Mouse (Mus musculus) heart, embryonic 14.5 days (tissue): ENCODE measurements around the gene Psma3. TPM values are rescaled to one million over a fixed set of nuclear protein-coding genes. Genes with fewer than 3 reads are reported as not detected.

Experiments
- ATAC-seq: fragments of 200-750 bp; cut with Nextera tagmentation; 2 replicates; pipeline ENCODE4 v1.8.0; 2017; ENCODE audit warnings: low read depth, moderate TSS enrichment; ENCODE audit not compliant: insufficient number of reproducible peaks, insufficient read depth, low FRiP score
- H3K27ac ChIP-seq, 2 experiments: fragments of 200-500 bp in 1 of 2; fragments of 300-500 bp in 1 of 2; sonication (generic) in 1 of 2; replicated peaks in 1 of 2; 2 replicates each; pipeline ENCODE4 v1.5.1; 2012 to 2014; ENCODE audit warnings: low read depth in 2 of 2, low read length in 2 of 2, control low read depth in 1 of 2, mild to moderate bottlenecking in 1 of 2, mixed read lengths in 1 of 2; ENCODE audit not compliant: control insufficient read depth in 1 of 2, insufficient read depth in 1 of 2
- H3K27me3 ChIP-seq: fragments of 300-500 bp; sonication (generic); 2 replicates; pipeline ENCODE4 v1.6.1; 2014; ENCODE audit warnings: mild to moderate bottlenecking, low read length, control low read depth; ENCODE audit not compliant: control insufficient read depth, insufficient read depth
- H3K36me3 ChIP-seq: fragments of 300-500 bp; sonication (generic); 2 replicates; pipeline ENCODE4 v1.6.1; 2014; ENCODE audit warnings: mild to moderate bottlenecking, control low read depth, low read length, mixed read lengths; ENCODE audit not compliant: control insufficient read depth, insufficient read depth
- H3K4me1 ChIP-seq, 2 experiments: fragments of 200-500 bp in 1 of 2; fragments of 300-500 bp in 1 of 2; sonication (generic) in 1 of 2; 2 replicates each; pipeline ENCODE4 v1.6.1; 2012 to 2014; ENCODE audit warnings: low read length in 2 of 2, control low read depth in 1 of 2, mixed read lengths in 1 of 2; ENCODE audit not compliant: control insufficient read depth in 2 of 2, insufficient read depth in 2 of 2
- H3K4me2 ChIP-seq: fragments of 300-500 bp; sonication (generic); 2 replicates; pipeline ENCODE4 v1.6.1; 2014; ENCODE audit warnings: mild to moderate bottlenecking, low read length
- H3K4me3 ChIP-seq, 2 experiments: fragments of 200-500 bp in 1 of 2; fragments of 300-500 bp in 1 of 2; sonication (generic) in 1 of 2; 2 replicates each; pipeline ENCODE4 v1.5.1; 2012 to 2014; ENCODE audit warnings: low read length in 2 of 2, mild to moderate bottlenecking in 2 of 2, control low read depth in 1 of 2, low read depth in 1 of 2, moderate library complexity in 1 of 2; ENCODE audit not compliant: control insufficient read depth in 1 of 2, insufficient read depth in 1 of 2
- H3K9ac ChIP-seq: fragments of 300-500 bp; sonication (generic); 2 replicates; pipeline ENCODE4 v1.6.1; 2014; ENCODE audit warnings: mild to moderate bottlenecking, low read length
- H3K9me3 ChIP-seq: fragments of 300-500 bp; sonication (generic); 2 replicates; pipeline ENCODE4 v1.6.1; 2016; ENCODE audit warnings: low read length, control low read depth; ENCODE audit not compliant: control insufficient read depth
- WGBS: fragments of 180-500 bp; shearing (Covaris S2); extraction: QIAGEN DNeasy Blood & Tissue Kit; methylation state at CpG from one replicate; pipeline ENCODE4 v1.1.7; 2014; 5-methylcytosine and 5-hydroxymethylcytosine counted together
- polyA plus RNA-seq: library from polyadenylated mRNA; unstranded; fragments of >200 nt; fragmentation: Nextera tagmentation; extraction: Ambion mirVana; gene quantifications from 2 replicates; pipeline ENCODE4 v1.2.1, GENCODE M21; 2014

Gene Psma3
- polyA plus RNA-seq, 1 experiment from 2014 or later, result 453 TPM

GRCm38 (mm10) chr12:71035826-71036225 is 61.4 kb downstream of the Psma3 start:
- Histone ChIP-seq H3K4me3 (no peak overlapping the region), H3K27ac (no peak overlapping the region), H3K9ac (no peak overlapping the region), H3K4me1 (no peaks in the 10 kb centered on the region), H3K9me3 (no peaks in the 10 kb centered on the region), H3K27me3 (no peaks in the 10 kb centered on the region), H3K4me2 (no peak overlapping the region), H3K36me3 (peaks cover 79% of the 10 kb centered on the region)
- whole genome bisulfite sequencing, result 93% methylated on average over 4 of the region's 4 CpGs
- no peak for ATAC-seq

GRCm38 (mm10) chr12:71036729-71037404 is 62.4 kb downstream of the Psma3 start:
- no peak for ATAC-seq
- Histone ChIP-seq H3K4me1 (no peaks in the 10 kb centered on the region), H3K9ac (no peak overlapping the region), H3K4me3 (no peak overlapping the region), H3K27me3 (no peaks in the 10 kb centered on the region), H3K36me3 (peaks cover 79% of the 10 kb centered on the region), H3K27ac (no peak overlapping the region), H3K4me2 (no peak overlapping the region), H3K9me3 (no peaks in the 10 kb centered on the region)
- whole genome bisulfite sequencing, result 88% methylated on average over 12 of the region's 12 CpGs

- H3K4me1 ChIP-seq, result no peaks in the 10 kb centered on the region
- no peak overlapping the region for H3K27ac ChIP-seq
- H3K9me3 ChIP-seq, result no peaks in the 10 kb centered on the region
- ATAC-seq, result no peak
- H3K36me3 ChIP-seq, result peaks cover 86% of the 10 kb centered on the region
- no peak overlapping the region for H3K4me3 ChIP-seq
- no peaks in the 10 kb centered on the region for H3K27me3 ChIP-seq
- H3K9ac ChIP-seq, result no peak overlapping the region
- no peak overlapping the region for H3K4me2 ChIP-seq
- WGBS, result 86% methylated on average over 7 of the region's 7 CpGs
Observed at GRCm38 (mm10) chr12:71040462-71040861, 66.0 kb downstream of the Psma3 start.

GRCm38 (mm10) chr12:71042451-71042850 is 68.0 kb downstream of the Psma3 start:
- Histone ChIP-seq H3K27ac (no peak overlapping the region), H3K9ac (no peak overlapping the region), H3K4me1 (peaks cover 0 to under 1% of the 10 kb centered on the region in 2 experiments; a peak in 1 of 4 replicates), H3K27me3 (no peaks in the 10 kb centered on the region), H3K4me3 (no peak overlapping the region), H3K9me3 (no peaks in the 10 kb centered on the region), H3K4me2 (no peak overlapping the region), H3K36me3 (peaks cover 85% of the 10 kb centered on the region)
- WGBS, result 97% methylated on average over 1 of the region's 1 CpGs
- no peak for ATAC-seq

GRCm38 (mm10) chr12:71043571-71043970 is 69.2 kb downstream of the Psma3 start:
- 88% methylated on average over 3 of the region's 3 CpGs for WGBS

GRCm38 (mm10) chr12:71044488-71044887 is 70.1 kb downstream of the Psma3 start:
- Histone ChIP-seq H3K9me3 (no peaks in the 10 kb centered on the region), H3K27ac (no peak overlapping the region), H3K4me3 (no peak overlapping the region), H3K4me2 (no peak overlapping the region), H3K36me3 (peaks cover 65% of the 10 kb centered on the region), H3K27me3 (no peaks in the 10 kb centered on the region), H3K9ac (no peak overlapping the region), H3K4me1 (peaks cover 0 to 16% of the 10 kb centered on the region in 2 experiments; a peak in 2 of 4 replicates)
- 96% methylated on average over 2 of the region's 2 CpGs for WGBS
- no peak for ATAC-seq

More at GRCm38 (mm10) chr12:71043571-71043970, 69.2 kb downstream of the Psma3 start:
- H3K4me3 ChIP-seq, result no peak overlapping the region
- peaks cover 0 to 11% of the 10 kb centered on the region in 2 experiments; a peak in 2 of 4 replicates for H3K4me1 ChIP-seq
- no peak overlapping the region for H3K4me2 ChIP-seq
- no peak overlapping the region for H3K27ac ChIP-seq
- peaks cover 74% of the 10 kb centered on the region for H3K36me3 ChIP-seq
- no peaks in the 10 kb centered on the region for H3K27me3 ChIP-seq
- no peaks in the 10 kb centered on the region for H3K9me3 ChIP-seq
- H3K9ac ChIP-seq, result no peak overlapping the region
- ATAC-seq, result no peak

Other genes starting within 250 kb of the Psma3 start
- 26.7 and 27.0 TPM in 2 replicates for gene Frmd6, start 149.1 kb upstream of the Psma3 start, polyA plus RNA-seq
- gene Actr10, start 36.8 kb upstream of the Psma3 start, polyA plus RNA-seq, result 208 and 222 TPM in 2 replicates
- gene Arid4a, start 41.4 kb downstream of the Psma3 start, polyA plus RNA-seq, result 23.3 and 29.5 TPM in 2 replicates
- 0.38 TPM in 1 of 2 replicates, not detected in the other for gene Tomm20l, start 136.8 kb downstream of the Psma3 start, polyA plus RNA-seq
- 102 and 114 TPM in 2 replicates for gene Timm9, start 162.1 kb downstream of the Psma3 start, polyA plus RNA-seq
- gene 2700049A03Rik, start 162.2 kb downstream of the Psma3 start, polyA plus RNA-seq, result 11.7 and 13.0 TPM in 2 replicates